Mouse (Mus musculus): ENCODE measurements around the gene Grasp. TPM values are rescaled to one million over a fixed set of nuclear protein-coding genes. Genes with fewer than 3 reads are reported as not detected.
A peak's percentile ranks its signal among the peaks of the same experiment; 100 is the strongest.

The Grasp gene
- polyA plus RNA-seq (2015; fragmentation: Nextera tagmentation; extraction: Ambion mirVana), result 11.4 and 15.1 TPM in 2 replicates

DNA sequence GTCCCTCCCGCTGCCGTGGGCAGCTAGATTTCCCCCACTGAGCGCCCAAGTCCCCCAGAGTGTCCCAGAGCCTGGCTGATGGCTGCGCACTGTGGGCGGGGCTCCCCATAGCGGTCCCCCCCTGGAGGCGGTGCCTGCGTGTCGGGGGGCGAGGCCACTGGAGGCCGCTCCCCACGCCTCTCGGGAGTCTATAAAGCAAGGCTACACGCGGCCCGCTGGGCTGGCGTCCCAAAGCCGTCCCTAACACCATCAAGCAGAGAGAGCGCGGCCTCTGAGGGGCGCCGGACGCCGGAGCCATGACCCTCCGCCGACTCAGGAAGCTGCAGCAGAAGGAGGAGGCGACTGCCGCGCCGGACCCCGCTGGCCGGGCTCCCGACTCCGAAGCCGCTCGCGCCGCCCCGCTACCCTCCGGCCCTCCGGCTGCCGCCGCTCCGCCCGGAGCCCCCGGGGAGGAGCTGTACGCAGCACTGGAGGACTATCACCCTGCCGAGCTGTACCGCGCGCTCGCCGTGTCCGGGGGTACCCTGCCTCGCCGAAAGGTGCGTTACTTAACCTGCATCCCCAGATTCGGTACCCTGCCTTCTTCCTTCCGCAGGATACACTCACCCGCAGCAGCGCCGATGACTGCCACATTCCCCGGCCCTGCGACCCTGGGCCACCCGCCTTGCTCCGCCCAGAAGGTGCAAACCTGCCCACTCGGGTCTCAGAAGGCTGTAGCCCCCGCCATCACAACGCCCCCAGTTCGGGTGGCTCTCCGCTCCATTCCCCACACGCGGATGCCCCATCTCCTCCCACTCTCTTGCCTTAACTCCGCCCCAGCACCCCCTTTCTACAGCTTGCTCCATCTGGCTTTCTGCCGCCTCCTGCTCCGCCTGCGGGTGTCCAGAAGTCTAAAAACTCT is at the start of gene Grasp:
Grasp (plus strand) TSS at position 183 of the 901 bp plus-strand sequence.
- H3K36me3 ChIP-seq, result peaks cover 4% of the 10 kb centered on the region
- H3K27me3 ChIP-seq, result no peaks in the 10 kb centered on the region
- H3K27ac ChIP-seq (replicated peaks), result peak within 1 kb of the TSS; percentile 88
- peak; percentile 85 for ATAC-seq (ENCODE audit: insufficient number of reproducible peaks, low FRiP score, low TSS enrichment, low read depth)
- H3K4me2 ChIP-seq (replicated peaks), result peak within 1 kb of the TSS; percentile 88
- H3K9ac ChIP-seq, result peak within 1 kb of the TSS; percentile 68
- WGBS, result under 1% methylated on average over 77 of the region's 77 CpGs
- peaks cover 89% of the 10 kb centered on the region for H3K4me1 ChIP-seq
- no peaks in the 10 kb centered on the region for H3K9me3 ChIP-seq (replicated peaks)
- H3K4me3 ChIP-seq (replicated peaks), result peak within 1 kb of the TSS; percentile 88

DNA sequence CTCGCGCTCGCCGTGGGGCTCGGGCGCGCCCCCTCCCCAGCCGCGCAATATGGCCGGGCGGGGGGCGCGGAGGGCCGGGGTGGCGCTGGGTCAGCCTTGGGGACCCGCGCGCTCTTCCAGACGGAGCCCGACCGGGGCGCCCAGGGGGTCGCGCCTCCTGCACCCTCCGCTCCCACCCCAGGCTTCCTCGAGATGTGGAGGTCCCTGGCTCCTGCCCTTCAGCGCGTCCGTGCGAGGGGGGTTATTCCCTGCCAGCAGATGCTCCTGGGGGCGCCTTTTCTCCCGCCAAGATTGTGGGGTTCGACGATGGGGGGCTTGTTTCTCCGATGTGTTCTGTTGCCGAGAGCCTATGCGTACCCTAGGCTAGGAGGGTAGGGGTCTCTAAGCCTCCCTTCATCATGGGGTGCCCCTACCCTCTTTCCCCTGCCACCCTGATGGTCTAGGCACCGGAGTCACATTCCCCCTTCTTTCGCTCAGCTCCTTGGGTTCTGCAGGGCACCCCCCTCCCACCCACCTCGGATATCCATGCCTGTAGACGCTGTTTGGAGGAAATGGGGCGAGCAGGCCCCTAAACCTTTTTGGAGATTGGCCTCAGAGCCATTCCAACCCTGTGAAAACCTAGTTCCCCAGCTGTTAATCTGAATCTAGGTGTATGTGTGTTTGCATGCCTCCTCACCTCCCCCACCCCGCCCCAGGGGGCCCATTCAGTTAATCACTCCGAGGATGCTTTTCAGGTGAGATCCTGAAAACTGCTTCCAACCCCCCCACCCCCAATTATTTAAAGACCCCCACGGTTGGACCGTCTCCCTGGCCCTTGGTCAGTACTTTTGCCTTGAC is 49.5 kb upstream of the Grasp start:
- ATAC-seq (ENCODE audit: insufficient number of reproducible peaks, low FRiP score, low TSS enrichment, low read depth), result peak; percentile 61
- under 1% methylated on average over 39 of the region's 46 CpGs for WGBS
- no peaks in the 10 kb centered on the region for H3K36me3 ChIP-seq
- H3K9ac ChIP-seq, result peak overlapping the region; percentile 82
- H3K9me3 ChIP-seq (replicated peaks), result no peaks in the 10 kb centered on the region
- H3K4me1 ChIP-seq, result peaks cover 49% of the 10 kb centered on the region
- H3K4me2 ChIP-seq (replicated peaks), result peak overlapping the region; percentile 82
- peak overlapping the region; percentile 83 for H3K4me3 ChIP-seq (replicated peaks)
- no peaks in the 10 kb centered on the region for H3K27me3 ChIP-seq
- peak overlapping the region; percentile 81 for H3K27ac ChIP-seq (replicated peaks)

DNA sequence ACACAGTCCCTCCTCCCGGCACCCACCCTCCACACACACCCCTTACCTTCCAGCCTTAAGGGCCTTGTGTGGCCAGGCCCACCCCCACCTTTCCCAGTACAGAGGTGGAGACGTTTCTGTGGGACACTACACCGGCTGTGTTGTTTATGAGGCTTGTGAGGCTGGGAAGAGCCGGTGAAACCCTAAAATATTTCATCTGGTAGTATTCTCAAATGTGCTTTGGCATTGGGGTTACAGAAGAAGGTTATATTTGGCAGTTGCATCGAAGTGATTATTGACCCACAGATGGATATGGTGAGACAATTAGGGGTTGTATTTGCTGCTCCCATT is 48.9 kb upstream of the Grasp start:
- Histone ChIP-seq H3K4me2 (replicated peaks) (peak overlapping the region; percentile 82), H3K9me3 (replicated peaks) (no peaks in the 10 kb centered on the region), H3K27ac (replicated peaks) (peak overlapping the region; percentile 61), H3K36me3 (no peaks in the 10 kb centered on the region), H3K27me3 (no peaks in the 10 kb centered on the region), H3K9ac (peak overlapping the region; percentile 82), H3K4me1 (peaks cover 55% of the 10 kb centered on the region), H3K4me3 (replicated peaks) (peak overlapping the region; percentile 83)
- WGBS, result 7% methylated on average over 5 of the region's 5 CpGs
- ATAC-seq (ENCODE audit: insufficient number of reproducible peaks, low FRiP score, low TSS enrichment, low read depth), result no peak

DNA sequence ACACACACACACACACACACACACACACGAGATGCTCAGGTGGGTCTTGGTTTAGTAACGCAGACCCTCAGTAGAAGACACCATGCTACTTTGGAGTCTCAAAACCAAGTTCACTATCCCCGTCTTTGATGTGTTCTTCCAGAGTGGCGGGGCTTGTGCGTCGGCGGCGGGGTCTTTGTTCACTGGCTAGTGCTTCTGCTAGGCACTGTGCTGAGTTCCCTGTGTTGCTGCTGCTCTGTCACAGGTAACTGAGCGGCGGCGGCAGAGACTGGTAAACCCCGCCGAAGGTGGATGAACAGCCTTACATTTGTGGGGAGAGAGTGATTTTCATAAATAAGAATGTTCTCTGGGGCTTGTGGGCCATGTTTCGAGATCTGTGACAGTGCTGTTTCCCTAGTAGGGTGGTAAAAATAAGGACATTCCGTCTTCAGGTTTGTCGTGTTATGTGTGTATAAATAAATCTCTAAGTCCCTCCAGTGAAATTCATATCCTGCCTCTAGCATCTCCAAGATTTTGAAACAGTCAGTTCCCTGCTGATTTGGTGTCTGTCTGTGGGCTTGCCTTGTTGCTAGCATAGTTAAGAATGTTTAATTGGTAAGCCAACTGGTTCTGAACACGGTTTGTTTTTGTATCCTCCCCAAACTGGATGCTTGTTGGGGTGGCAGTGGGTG is 48.2 kb upstream of the Grasp start:
- Histone ChIP-seq H3K27ac (replicated peaks) (peak overlapping the region; percentile 61), H3K4me3 (replicated peaks) (peak overlapping the region; percentile 83), H3K36me3 (no peaks in the 10 kb centered on the region), H3K4me1 (peaks cover 61% of the 10 kb centered on the region), H3K9ac (peak overlapping the region; percentile 82), H3K4me2 (replicated peaks) (peak overlapping the region; percentile 82), H3K27me3 (no peaks in the 10 kb centered on the region), H3K9me3 (replicated peaks) (no peaks in the 10 kb centered on the region)
- 18% methylated on average over 17 of the region's 17 CpGs for WGBS
- ATAC-seq (ENCODE audit: insufficient number of reproducible peaks, low FRiP score, low TSS enrichment, low read depth), result no peak

DNA sequence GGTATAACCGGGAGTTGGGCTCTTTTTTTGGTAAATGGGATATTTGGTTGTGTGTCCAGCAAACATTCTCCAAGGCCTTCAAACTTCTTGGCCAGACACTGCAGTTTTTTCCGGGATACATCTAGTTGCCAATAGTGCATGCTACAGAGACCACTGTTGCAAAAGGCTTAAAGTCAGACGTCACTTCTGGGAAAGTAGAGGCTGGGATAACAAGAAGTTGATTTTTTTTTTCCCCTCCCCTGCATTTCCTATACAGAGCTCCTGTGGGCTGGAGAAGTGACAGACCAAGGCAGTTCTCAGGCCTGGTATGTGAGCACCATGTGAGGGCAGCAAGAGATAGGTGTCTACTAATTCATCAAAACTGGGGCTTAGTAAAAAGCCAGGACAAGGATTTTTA is 47.7 kb upstream of the Grasp start:
- no peak overlapping the region for H3K9ac ChIP-seq
- H3K4me1 ChIP-seq, result peaks cover 67% of the 10 kb centered on the region
- peak overlapping the region; percentile 83 for H3K4me3 ChIP-seq (replicated peaks)
- peak overlapping the region; percentile 61 for H3K27ac ChIP-seq (replicated peaks)
- WGBS, result 45% methylated on average over 3 of the region's 3 CpGs
- H3K36me3 ChIP-seq, result no peaks in the 10 kb centered on the region
- H3K27me3 ChIP-seq, result no peaks in the 10 kb centered on the region
- no peaks in the 10 kb centered on the region for H3K9me3 ChIP-seq (replicated peaks)
- peak overlapping the region; percentile 82 for H3K4me2 ChIP-seq (replicated peaks)
- no peak for ATAC-seq (ENCODE audit: insufficient number of reproducible peaks, low FRiP score, low TSS enrichment, low read depth)

DNA sequence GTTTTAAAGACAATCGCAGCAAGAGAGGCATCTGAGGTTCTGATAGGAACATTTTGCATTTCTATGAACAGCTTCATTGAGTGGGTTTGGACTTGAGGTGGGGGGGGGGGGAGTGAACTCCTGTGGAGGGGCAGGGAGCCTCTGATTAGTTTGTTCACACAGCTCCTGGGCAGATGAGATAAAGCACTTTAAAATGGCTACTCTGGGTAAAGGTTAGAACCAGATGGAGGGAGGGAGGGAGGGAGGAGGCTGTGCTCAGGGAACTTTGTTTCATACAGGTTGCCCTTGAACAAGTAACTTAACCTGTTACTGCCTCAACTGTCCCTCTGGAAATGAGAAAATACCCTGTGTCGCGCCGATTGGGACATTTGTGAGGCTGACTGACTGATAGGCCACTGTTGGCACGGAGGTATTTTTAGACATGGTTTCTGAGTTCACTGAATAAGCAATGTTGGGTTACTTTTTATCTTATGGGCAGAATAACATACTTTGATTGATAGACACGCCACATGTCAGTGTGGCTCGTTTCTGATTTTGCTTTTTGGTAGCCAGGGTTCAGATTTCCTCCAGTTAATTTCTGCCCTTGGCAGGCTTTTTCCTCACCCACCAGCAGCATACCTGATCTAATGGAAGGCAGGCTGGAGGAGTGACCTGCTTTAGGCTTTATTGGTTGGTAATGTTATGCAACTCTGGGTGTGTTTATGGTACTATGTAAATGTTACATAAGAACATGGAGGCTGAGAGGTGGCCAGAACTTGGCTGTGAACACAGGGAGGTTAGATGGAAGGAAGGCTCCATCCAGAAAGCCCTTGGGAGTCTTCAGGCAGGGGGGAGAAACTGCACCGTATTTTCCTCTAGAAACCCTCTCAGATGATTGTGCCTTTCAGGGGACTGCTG is 46.9 kb upstream of the Grasp start:
- no peaks in the 10 kb centered on the region for H3K9me3 ChIP-seq (replicated peaks)
- 52% methylated on average over 8 of the region's 8 CpGs for WGBS
- 0 out of 2 replicates have a peak overlapping the region, but pooled peaks have one; percentile 83 for H3K4me3 ChIP-seq (replicated peaks)
- H3K4me1 ChIP-seq, result peaks cover 71% of the 10 kb centered on the region
- H3K4me2 ChIP-seq (replicated peaks), result no peak overlapping the region
- peak overlapping the region; percentile 61 for H3K27ac ChIP-seq (replicated peaks)
- H3K9ac ChIP-seq, result no peak overlapping the region
- no peak for ATAC-seq (ENCODE audit: insufficient number of reproducible peaks, low FRiP score, low TSS enrichment, low read depth)
- no peaks in the 10 kb centered on the region for H3K36me3 ChIP-seq
- no peaks in the 10 kb centered on the region for H3K27me3 ChIP-seq

DNA sequence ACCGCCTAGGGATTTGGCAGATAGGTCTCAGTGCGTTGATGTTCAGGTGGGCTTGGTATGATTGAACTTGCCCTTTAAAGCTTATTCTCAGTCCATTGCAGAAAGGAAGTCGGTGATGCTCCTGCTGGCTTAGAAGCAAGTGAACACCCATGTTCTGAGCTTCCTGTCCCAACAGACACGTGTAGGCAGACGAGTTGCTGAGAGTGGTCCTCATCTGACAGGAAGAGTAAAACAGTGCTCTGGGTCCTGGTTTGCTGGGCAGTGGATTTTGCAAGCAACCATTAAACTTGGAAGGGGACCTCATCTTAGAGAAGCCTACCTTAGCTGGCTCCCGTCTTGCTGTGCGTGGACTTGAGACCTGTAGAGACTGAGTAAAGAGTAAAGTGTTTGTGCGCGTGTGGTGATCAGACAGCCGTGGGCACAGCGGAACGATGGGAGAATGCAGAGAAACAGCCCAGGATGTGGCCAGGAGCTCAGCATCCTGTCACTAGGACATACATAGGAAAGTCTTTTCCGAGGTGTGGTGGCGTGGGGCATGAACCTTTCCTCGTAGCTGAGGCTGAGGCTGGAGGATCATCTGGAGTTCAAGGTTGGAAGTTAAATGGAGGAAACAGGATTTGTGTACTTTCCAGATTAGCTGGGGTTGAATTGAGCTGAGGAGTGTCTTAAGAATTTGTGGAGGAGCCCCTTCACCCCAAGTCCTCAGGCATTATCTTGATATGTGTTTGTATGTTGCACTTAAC is 43.5 kb upstream of the Grasp start:
- no peak overlapping the region for H3K4me2 ChIP-seq (replicated peaks)
- H3K27ac ChIP-seq (replicated peaks), result peak overlapping the region; percentile 40; the same call in 1 of the 2 replicates
- 0 out of 2 replicates have a peak, but pooled peaks cover 5% of the 10 kb centered on the region for H3K36me3 ChIP-seq
- H3K4me3 ChIP-seq (replicated peaks), result no peak overlapping the region
- H3K9me3 ChIP-seq (replicated peaks), result no peaks in the 10 kb centered on the region
- no peak for ATAC-seq (ENCODE audit: insufficient number of reproducible peaks, low FRiP score, low TSS enrichment, low read depth)
- no peak overlapping the region for H3K9ac ChIP-seq
- no peaks in the 10 kb centered on the region for H3K27me3 ChIP-seq
- WGBS, result 68% methylated on average over 15 of the region's 15 CpGs
- peaks cover 67% of the 10 kb centered on the region for H3K4me1 ChIP-seq

DNA sequence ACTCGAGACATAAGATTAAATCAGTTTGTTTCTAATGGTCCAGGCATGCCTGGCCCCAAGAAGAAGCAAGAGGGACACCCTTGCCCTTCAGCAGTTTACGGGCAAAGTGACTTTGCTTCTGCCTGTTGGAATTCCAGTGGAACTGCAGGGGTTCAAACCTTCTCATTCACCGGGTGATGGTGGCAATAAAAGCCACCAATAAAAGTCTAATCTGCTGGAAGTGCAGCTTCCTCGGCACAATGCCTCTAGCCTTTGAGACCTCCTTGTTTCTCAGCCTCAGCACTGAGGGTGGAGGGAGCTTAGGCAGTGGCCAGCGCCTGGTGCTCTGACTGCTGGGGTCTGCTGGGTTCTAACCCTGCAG is 42.9 kb upstream of the Grasp start:
- Histone ChIP-seq H3K27ac (replicated peaks) (peak overlapping the region; percentile 40; the same call in 1 of the 2 replicates), H3K4me1 (peaks cover 62% of the 10 kb centered on the region), H3K4me3 (replicated peaks) (no peak overlapping the region), H3K9ac (no peak overlapping the region), H3K4me2 (replicated peaks) (no peak overlapping the region), H3K27me3 (no peaks in the 10 kb centered on the region), H3K36me3 (0 out of 2 replicates have a peak, but pooled peaks cover 8% of the 10 kb centered on the region), H3K9me3 (replicated peaks) (no peaks in the 10 kb centered on the region)
- no peak for ATAC-seq (ENCODE audit: insufficient number of reproducible peaks, low FRiP score, low TSS enrichment, low read depth)
- WGBS, result 28% methylated on average over 5 of the region's 5 CpGs

DNA sequence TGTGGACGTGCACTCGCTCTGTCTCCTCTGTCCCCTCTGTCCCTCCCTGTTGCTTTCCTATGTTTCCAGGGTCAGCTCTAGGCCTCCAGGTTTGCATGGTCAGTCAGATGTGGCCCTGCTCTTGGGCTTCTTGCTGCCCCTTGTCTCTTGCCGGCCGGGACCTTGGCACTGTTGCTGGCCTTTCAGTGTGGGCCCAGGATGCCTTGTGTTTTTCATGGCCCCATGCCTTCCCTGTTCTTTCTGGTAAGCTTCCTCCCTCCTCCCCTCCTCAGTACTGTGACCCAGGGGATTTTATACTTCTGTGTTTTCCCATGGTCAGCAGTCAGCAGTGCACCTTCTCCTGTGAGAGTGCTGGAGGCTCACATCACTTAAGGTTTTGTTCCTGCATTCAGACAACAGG is 42.5 kb upstream of the Grasp start:
- Histone ChIP-seq H3K9ac (no peak overlapping the region), H3K9me3 (replicated peaks) (no peaks in the 10 kb centered on the region), H3K27me3 (no peaks in the 10 kb centered on the region), H3K36me3 (0 out of 2 replicates have a peak, but pooled peaks cover 11% of the 10 kb centered on the region), H3K4me2 (replicated peaks) (no peak overlapping the region), H3K4me1 (peaks cover 58% of the 10 kb centered on the region), H3K27ac (replicated peaks) (peak overlapping the region; percentile 40), H3K4me3 (replicated peaks) (no peak overlapping the region)
- WGBS, result 57% methylated on average over 4 of the region's 4 CpGs
- ATAC-seq (ENCODE audit: insufficient number of reproducible peaks, low FRiP score, low TSS enrichment, low read depth), result no peak

DNA sequence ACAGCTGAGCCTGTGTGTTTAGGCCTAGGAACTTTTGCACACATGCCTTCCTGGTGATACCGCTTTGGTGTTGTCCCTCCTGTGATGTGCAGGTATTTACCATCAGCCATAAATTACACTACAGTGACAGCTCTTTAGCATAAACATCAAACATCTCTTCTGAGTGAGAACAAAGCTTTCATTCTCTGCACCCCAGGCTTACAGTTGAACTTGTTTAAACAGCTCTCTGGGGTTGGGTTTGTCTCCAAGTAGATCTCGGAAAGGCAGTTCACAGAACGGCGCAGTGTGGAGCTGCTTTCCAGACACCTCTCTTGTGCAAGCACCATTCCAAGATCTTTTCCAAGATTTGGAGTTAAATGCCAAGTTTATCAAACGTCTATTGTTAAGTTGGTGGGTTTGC is 41.3 kb upstream of the Grasp start:
- no peak for ATAC-seq (ENCODE audit: insufficient number of reproducible peaks, low FRiP score, low TSS enrichment, low read depth)

More for the DNA sequence above, 41.3 kb upstream of the Grasp start:
- 0 out of 2 replicates have a peak, but pooled peaks cover 11% of the 10 kb centered on the region for H3K36me3 ChIP-seq
- peaks cover 47% of the 10 kb centered on the region for H3K4me1 ChIP-seq
- H3K27ac ChIP-seq (replicated peaks), result peak overlapping the region; percentile 75
- H3K4me2 ChIP-seq (replicated peaks), result no peak overlapping the region
- H3K9ac ChIP-seq, result no peak overlapping the region
- H3K4me3 ChIP-seq (replicated peaks), result no peak overlapping the region
- no peaks in the 10 kb centered on the region for H3K27me3 ChIP-seq
- 60% methylated on average over 5 of the region's 5 CpGs for WGBS
- H3K9me3 ChIP-seq (replicated peaks), result no peaks in the 10 kb centered on the region
